Mouse (Mus musculus): ENCODE results near the gene Ttc9c. TPM values are rescaled to one million over a fixed set of nuclear protein-coding genes. Genes with fewer than 3 reads are reported as not detected.

Ttc9c gene
- total RNA-seq (2014; rRNA removed): 41.0 and 55.2 TPM in 2 replicates
- polyA plus RNA-seq (2015; fragmentation: Nextera tagmentation; extraction: Ambion mirVana): 41.1 and 42.5 TPM in 2 replicates

GRCm38 (mm10) chr19:8818801-8819595 lies at the start of gene Ttc9c:
TSS of gene Ttc9c (minus strand) at chr19:8819333.
- Histone ChIP-seq H3K36me3 (ENCODE audit: insufficient read depth, low read length) (peaks cover 10% of the 10 kb centered on the region; the same call in 1 of the 2 replicates), H3K9ac (replicated peaks; ENCODE audit: low read length) (peak within 1 kb of the TSS; percentile 98), H3K4me1 (ENCODE audit: insufficient read depth, low read length) (peaks cover 30% of the 10 kb centered on the region), H3K9me3 (ENCODE audit: low read length) (no peaks in the 10 kb centered on the region), H3K4me2 (ENCODE audit: low read depth, low read length) (peak within 1 kb of the TSS; percentile 95), H3K27me3 (ENCODE audit: insufficient read depth, low read length) (no peaks in the 10 kb centered on the region), H3K27ac (peak within 1 kb of the TSS; percentile 99), H3K4me3 (ENCODE audit: low read length) (peak within 1 kb of the TSS; percentile 96)
- DNase-seq (ENCODE audit: low spot score) (peak; percentile 99), ATAC-seq (peak; percentile 93)
- no peak for TF ChIP-seq CTCF (IDR thresholded peaks at IDR 0.05; ENCODE audit: low read depth)
- under 1% methylated on average over 33 of the region's 33 CpGs for WGBS

GRCm38 (mm10) chr19:8864265-8864664 lies 45.1 kb upstream of the Ttc9c start:
- no peaks in the 10 kb centered on the region for H3K36me3 ChIP-seq (ENCODE audit: insufficient read depth, low read length)
- no peak overlapping the region for H3K9ac ChIP-seq (replicated peaks; ENCODE audit: low read length)
- TF ChIP-seq CTCF (IDR thresholded peaks at IDR 0.05; ENCODE audit: low read depth): no peak; the same call in 1 of the 2 replicates
- H3K27me3 ChIP-seq (ENCODE audit: insufficient read depth, low read length): no peaks in the 10 kb centered on the region
- H3K9me3 ChIP-seq (ENCODE audit: low read length): no peaks in the 10 kb centered on the region
- DNase-seq (ENCODE audit: low spot score) (no peak), ATAC-seq (no peak)
- no peak overlapping the region for H3K4me2 ChIP-seq (ENCODE audit: low read depth, low read length)
- H3K4me3 ChIP-seq (ENCODE audit: low read length): no peak overlapping the region
- no peak overlapping the region for H3K27ac ChIP-seq
- 86% methylated on average over 6 of the region's 6 CpGs for WGBS
- no peaks in the 10 kb centered on the region for H3K4me1 ChIP-seq (ENCODE audit: insufficient read depth, low read length)

GRCm38 (mm10) chr19:8859018-8859417 lies 39.9 kb upstream of the Ttc9c start:
- Histone ChIP-seq H3K4me2 (ENCODE audit: low read depth, low read length) (no peak overlapping the region), H3K9ac (replicated peaks; ENCODE audit: low read length) (no peak overlapping the region), H3K27ac (no peak overlapping the region), H3K4me3 (ENCODE audit: low read length) (no peak overlapping the region), H3K27me3 (ENCODE audit: insufficient read depth, low read length) (no peaks in the 10 kb centered on the region), H3K4me1 (ENCODE audit: insufficient read depth, low read length) (no peaks in the 10 kb centered on the region), H3K9me3 (ENCODE audit: low read length) (no peaks in the 10 kb centered on the region), H3K36me3 (ENCODE audit: insufficient read depth, low read length) (no peaks in the 10 kb centered on the region)
- WGBS: 17% methylated on average over 1 of the region's 1 CpGs
- ATAC-seq (no peak), DNase-seq (ENCODE audit: low spot score) (peak; percentile 27)
- TF ChIP-seq CTCF (IDR thresholded peaks at IDR 0.05; ENCODE audit: low read depth): peak; percentile 52

- no peak overlapping the region for H3K9ac ChIP-seq (replicated peaks; ENCODE audit: low read length)
- DNase-seq (ENCODE audit: low spot score) (peak; percentile 65), ATAC-seq (no peak)
- H3K4me1 ChIP-seq (ENCODE audit: insufficient read depth, low read length): no peaks in the 10 kb centered on the region
- 41% methylated on average over 4 of the region's 4 CpGs for WGBS
- TF ChIP-seq CTCF (IDR thresholded peaks at IDR 0.05; ENCODE audit: low read depth): peak; percentile 64
- H3K4me2 ChIP-seq (ENCODE audit: low read depth, low read length): no peak overlapping the region
- H3K36me3 ChIP-seq (ENCODE audit: insufficient read depth, low read length): no peaks in the 10 kb centered on the region
- H3K4me3 ChIP-seq (ENCODE audit: low read length): no peak overlapping the region
- no peaks in the 10 kb centered on the region for H3K9me3 ChIP-seq (ENCODE audit: low read length)
- H3K27ac ChIP-seq: no peak overlapping the region
- no peaks in the 10 kb centered on the region for H3K27me3 ChIP-seq (ENCODE audit: insufficient read depth, low read length)
Measured at GRCm38 (mm10) chr19:8857689-8858088, 38.6 kb upstream of the Ttc9c start.

GRCm38 (mm10) chr19:8853117-8853516 lies 34.0 kb upstream of the Ttc9c start:
- Histone ChIP-seq H3K4me3 (ENCODE audit: low read length) (no peak overlapping the region), H3K4me2 (ENCODE audit: low read depth, low read length) (no peak overlapping the region), H3K27me3 (ENCODE audit: insufficient read depth, low read length) (no peaks in the 10 kb centered on the region), H3K27ac (no peak overlapping the region), H3K4me1 (ENCODE audit: insufficient read depth, low read length) (no peaks in the 10 kb centered on the region), H3K9me3 (ENCODE audit: low read length) (no peaks in the 10 kb centered on the region), H3K9ac (replicated peaks; ENCODE audit: low read length) (no peak overlapping the region), H3K36me3 (ENCODE audit: insufficient read depth, low read length) (peaks cover 9% of the 10 kb centered on the region; the same call in 1 of the 2 replicates)
- no peak for ATAC-seq
- no peak for DNase-seq (ENCODE audit: low spot score)
- WGBS: 77% methylated on average over 3 of the region's 3 CpGs
- TF ChIP-seq CTCF (IDR thresholded peaks at IDR 0.05; ENCODE audit: low read depth): no peak

GRCm38 (mm10) chr19:8852236-8852928 lies 33.2 kb upstream of the Ttc9c start:
- Histone ChIP-seq H3K4me1 (ENCODE audit: insufficient read depth, low read length) (no peaks in the 10 kb centered on the region), H3K4me2 (ENCODE audit: low read depth, low read length) (no peak overlapping the region), H3K36me3 (ENCODE audit: insufficient read depth, low read length) (peaks cover 13% of the 10 kb centered on the region; the same call in 1 of the 2 replicates), H3K27me3 (ENCODE audit: insufficient read depth, low read length) (no peaks in the 10 kb centered on the region), H3K9me3 (ENCODE audit: low read length) (no peaks in the 10 kb centered on the region), H3K27ac (no peak overlapping the region), H3K9ac (replicated peaks; ENCODE audit: low read length) (no peak overlapping the region), H3K4me3 (ENCODE audit: low read length) (no peak overlapping the region)
- DNase-seq (ENCODE audit: low spot score) (no peak), ATAC-seq (no peak)
- WGBS: 66% methylated on average over 10 of the region's 10 CpGs
- TF ChIP-seq CTCF (IDR thresholded peaks at IDR 0.05; ENCODE audit: low read depth): no peak

All from hindbrain, postnatal 0 days (tissue).